Mouse (Mus musculus) lung, postnatal 14 days (tissue): ENCODE measurements around the gene Eif4h.

ENCODE experiments used
- DNase-seq: peaks from one replicate; pipeline ENCODE4 v3.0.0; 2021

Gene Eif4h

DNA sequence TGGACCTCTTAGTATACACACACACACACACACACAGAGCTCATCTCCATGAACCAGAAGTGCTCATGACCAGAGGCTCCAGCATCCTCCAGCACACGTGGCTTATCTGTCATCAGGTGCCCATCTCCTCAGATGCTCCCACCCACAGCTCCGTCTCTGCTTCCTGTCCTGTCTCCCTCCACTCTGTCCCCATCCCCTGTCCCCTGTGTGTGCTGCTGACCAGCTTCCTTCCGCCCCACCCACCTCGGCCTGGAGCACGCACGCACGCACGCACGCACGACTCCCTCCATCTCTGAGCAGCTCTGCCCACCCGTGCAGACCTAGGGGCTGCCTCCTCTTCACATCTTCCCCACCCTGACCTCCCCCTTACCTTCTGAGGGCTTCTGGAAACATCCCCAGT, 34.9 kb downstream of the Eif4h start:
- DNase-seq = no peak

- no peak for DNase-seq
Observed at GRCm38 (mm10) chr5:134597711-134598110, 41.6 kb downstream of the Eif4h start.

DNA sequence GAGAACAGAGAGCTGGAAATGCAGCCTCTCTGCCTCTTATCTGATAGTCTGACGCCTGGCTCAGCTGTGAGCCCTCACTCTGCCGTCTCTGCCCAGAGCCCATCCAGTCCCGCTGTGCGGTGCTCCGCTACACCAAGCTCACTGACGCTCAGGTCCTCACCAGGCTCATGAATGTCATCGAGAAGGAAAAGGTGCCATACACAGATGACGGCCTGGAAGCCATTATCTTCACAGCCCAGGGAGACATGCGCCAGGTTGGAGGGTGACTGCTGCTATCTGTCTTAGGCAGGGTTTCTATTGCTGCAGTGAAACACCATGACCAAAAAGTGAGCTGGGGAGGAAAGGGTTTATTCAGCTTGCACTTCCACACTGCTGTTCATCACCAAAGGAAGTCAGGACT, 46.2 kb downstream of the Eif4h start:
- DNase-seq = no peak

DNA sequence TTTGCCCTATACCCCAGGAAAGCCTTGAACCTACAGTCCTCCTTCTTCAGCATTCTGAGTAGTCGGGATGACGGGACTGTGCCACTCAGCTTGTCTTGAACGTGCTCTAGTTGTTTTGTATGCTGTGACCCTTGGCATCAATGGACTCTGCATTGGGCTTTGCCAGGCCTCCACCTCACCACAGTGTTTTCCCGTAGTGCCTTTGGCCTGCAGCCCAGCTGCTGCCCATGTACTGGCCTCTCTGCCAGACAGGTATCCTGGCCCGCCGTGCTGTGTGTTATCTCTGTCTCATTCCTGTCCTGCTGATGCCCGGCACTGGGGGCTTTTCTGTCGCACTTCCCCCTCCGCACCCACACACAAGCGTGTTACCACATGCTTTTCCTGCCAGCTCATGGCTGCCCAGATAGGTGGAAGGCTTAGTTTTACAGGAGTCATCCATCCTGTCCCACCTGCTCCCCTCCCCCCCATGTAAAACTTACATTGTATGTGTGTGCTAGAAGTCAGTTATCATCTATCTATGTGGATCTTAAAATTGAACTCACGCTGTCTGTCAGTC, 47.2 kb downstream of the Eif4h start:
- no peak for DNase-seq

DNA sequence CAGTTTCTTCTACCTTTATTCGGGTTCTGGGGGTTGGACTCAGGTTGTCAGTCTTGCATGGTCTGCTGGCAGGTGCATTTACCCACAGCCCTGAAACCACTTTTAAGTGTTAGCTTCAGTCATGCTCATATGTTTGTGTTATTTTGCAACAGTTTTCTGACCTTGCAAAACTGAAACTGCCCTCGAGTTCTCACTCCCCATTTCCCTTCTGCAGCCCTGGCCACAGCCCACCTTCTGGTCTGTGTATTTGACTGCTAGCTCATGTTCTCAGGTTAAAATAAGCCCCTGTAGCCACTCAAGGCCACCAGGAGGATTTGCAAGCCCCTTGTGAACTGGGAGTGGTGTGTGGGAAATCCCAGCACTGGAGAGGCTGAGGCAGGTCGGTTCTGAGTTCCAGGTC, 49.4 kb downstream of the Eif4h start:
- no peak for DNase-seq

- DNase-seq = no peak
Observed at GRCm38 (mm10) chr5:134584798-134585197, 54.5 kb downstream of the Eif4h start.

DNA sequence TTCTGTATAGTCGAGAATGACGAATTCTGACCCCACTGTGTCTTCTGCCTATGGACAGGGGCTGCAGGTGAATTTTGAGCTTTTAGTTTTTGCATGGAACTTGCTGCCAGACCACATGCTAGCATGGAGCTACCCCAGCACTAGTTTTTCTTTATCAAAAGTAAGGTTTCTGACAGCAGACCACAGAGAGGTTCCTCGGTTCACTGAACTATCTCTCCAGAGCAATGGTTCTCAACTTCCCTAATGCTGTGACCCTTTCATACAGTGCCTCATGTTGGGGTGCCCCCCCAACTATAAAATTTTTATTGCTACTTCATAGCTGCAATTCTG, 55.4 kb downstream of the Eif4h start:
- DNase-seq = no peak

- no peak for DNase-seq
Observed at GRCm38 (mm10) chr5:134583006-134583883, 56.0 kb downstream of the Eif4h start.

DNA sequence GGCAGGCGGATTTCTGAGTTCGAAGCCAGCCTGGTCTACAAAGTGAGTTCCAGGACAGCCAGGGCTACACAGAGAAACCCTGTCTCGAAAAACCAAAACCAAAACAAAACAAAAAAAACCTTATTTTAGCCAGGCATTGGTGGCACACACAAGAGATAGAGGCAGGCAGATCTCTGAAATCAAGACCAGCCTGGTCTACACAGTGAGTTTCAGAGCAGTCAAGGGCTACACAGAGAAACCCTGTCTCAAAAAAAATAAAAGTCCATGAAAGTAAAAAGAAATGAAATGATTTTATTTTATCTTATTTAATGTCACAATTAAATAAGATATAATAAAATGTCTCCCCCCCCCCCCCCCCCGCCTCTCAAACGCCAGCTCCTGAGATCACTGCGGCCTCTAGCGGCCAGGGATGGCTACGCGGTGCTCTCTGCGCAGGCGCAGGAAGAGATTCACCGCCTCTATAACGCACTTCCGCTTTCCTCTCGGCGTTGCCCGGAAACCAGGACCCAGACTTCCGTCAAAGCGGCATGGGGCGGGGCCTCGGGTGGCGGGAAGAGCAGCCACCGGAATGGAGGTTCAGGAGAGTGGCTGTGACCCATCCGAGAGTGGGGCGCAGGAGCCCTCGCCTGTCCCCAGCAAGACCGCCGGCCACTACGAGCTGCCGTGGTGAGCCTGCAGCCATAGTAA, 56.9 kb downstream of the Eif4h start:
- peak; percentile 98 for DNase-seq

DNA sequence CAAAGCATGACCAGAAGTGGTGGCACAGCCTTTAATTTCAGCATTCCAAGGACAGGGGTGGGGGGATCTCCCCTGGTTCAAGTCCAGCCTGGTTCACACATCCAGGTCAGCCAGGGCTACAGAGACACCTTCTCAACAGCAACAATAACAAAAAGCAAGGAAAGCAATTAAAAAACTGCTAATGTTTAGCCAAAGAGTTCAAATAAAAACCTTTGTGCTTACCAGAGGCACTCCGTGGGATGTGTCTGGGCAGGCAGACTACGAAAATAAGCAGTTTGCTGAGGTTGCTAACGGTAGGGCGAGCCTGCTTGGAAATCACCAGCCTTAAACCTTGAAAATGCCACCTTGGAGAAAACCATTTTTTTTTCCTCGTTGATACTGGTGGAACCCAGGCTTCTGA, 58.1 kb downstream of the Eif4h start, which contains the start of gene Rfc2:
Gene Rfc2 (plus strand): TSS at position 221 of the 400 bp plus-strand sequence.
- no peak for DNase-seq

DNA sequence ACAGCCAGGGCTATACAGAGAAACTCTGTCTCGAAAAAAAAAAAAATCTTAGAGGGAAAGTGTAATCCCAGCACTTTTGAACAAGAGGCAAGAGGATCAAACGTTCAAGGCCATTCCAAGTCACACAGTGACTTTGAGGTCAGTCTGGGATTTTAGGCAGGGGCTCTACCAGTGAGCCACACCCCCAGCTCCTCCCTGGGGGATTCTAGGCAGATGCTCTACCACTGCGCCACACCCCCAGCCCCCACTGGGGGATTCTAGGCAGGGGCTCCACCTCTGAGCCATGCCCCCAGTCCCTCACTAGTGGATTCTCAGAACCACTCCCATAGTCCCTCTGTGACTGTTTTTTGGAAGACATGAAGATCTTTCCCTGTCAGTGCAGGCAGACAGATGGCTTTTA, 60.2 kb downstream of the Eif4h start:
- DNase-seq = no peak

- DNase-seq = no peak
Observed at GRCm38 (mm10) chr5:134577534-134577933, 61.8 kb downstream of the Eif4h start.

GRCm38 (mm10) chr5:134576517-134577220, 62.6 kb downstream of the Eif4h start:
- DNase-seq = no peak

- DNase-seq = no peak
Observed at GRCm38 (mm10) chr5:134575833-134576232, 63.5 kb downstream of the Eif4h start.

DNA sequence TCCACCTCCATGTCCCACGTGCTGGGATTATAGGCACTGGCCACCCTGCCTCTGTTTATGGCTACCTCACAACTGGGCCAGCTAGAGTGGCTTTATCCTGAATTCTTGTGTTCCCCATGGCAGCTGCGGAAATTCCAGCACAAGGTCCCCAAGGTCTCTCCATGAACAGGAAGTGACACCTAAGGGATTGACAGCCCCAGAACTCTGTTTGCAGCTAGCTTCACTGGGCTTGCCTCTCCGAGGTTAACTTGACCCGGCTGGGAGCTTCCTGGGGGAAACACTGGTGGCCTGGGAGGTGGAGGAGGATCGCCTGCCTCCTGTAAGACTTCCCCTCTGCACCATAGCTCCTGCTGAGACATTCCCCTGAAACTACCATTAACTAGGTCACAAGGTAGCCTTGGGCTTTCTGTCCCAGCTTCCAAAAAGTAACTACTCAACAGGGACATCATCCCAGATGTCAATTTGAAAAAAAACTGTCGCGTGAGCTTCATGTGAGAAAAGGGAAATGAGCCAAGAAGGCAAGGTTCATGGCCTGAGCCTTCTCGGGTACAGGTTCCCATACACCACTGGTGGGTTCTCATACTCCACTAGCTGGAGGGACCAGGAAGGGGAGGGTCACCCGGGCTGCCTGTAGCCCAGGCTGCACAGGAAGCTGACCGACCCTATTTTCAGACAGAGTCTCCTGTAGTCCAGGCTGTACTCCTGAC, 66.6 kb downstream of the Eif4h start:
- DNase-seq = no peak

DNA sequence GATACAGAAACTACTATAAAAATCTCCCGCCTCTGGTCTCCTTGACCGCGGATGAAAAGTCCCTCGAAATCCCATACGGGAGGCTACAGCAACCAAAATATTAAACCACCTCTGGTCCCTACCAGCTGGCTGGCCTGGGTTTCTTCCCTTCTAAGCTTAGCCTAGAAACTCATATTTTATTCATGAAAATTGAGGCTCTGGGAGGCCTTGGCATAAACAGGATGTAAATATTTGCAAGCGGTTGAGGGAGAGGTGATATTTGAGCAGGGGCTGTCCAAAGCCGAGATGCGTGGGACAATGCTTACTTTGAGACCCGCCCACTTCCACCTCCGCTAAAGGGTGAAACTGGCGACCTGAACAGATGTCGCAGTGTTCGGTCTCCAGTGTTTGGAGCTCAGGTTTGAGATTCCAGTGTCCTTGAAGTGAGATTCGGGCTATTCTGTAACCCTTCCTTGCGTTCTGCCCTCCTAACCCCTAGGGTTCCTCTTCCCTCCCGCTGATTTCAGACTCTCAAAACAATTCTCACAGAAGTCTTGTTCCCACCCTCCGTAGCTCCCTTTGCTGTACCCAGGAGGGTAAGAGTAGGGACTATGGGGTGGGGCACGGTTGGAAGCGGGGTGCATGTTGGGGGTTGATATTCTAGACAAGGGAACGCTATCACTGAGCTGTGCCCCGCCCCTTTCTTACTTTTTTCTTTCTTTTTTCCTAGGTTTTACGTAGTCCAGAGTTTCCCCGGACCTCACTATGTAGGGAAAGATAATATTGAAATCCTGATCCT, 67.4 kb downstream of the Eif4h start:
- peak; percentile 53 for DNase-seq
